Mouse (Mus musculus): ENCODE data around the gene Zfp472. TPM values are rescaled to one million over a fixed set of nuclear protein-coding genes. Genes with fewer than 3 reads are reported as not detected.

Zfp472 gene
- polyA plus RNA-seq, 1 experiment from 2014 or later: 10.5 TPM

- Histone ChIP-seq H3K9ac (peak within 1 kb of the TSS; percentile 59), H3K27me3 (no peaks in the 10 kb centered on the region), H3K36me3 (no peaks in the 10 kb centered on the region), H3K4me3 (replicated peaks) (peak within 1 kb of the TSS; percentile 67), H3K4me2 (replicated peaks) (peak within 1 kb of the TSS; percentile 88), H3K27ac (replicated peaks) (peak within 1 kb of the TSS; percentile 87), H3K4me1 (peaks cover 18% of the 10 kb centered on the region), H3K9me3 (replicated peaks) (no peaks in the 10 kb centered on the region)
- peak; percentile 92 for ATAC-seq (ENCODE audit: insufficient number of reproducible peaks, low FRiP score, low TSS enrichment, low read depth)
- WGBS: 18% methylated on average over 12 of the region's 12 CpGs
Observed at GRCm38 (mm10) chr17:32947215-32947914, 18.2 kb upstream of the Zfp472 start, which contains the start of gene Cyp4f13. Gene Cyp4f13 (minus strand): TSS chr17:32947402.

DNA sequence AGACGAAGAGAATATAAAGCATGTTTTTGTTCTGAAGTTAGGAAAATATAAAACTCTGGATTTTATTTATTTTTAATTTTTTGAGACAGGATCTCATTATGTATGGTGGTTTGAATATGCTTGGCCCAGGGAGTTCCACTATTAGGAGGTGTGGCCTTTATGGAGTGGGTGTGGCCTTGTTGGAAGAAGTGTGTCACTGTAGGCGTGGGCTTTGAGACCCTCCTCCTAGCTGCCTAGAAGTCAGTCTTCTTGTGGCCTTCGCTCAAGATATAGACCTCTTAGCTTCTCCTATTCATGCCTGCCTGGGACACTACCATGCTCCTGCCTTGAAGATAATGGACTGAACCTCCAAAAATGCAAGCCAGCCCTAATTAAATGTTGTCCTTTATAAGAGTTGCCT, 15.5 kb upstream of the Zfp472 start:
- H3K9ac ChIP-seq: no peak overlapping the region
- no peaks in the 10 kb centered on the region for H3K9me3 ChIP-seq (replicated peaks)
- no peak for ATAC-seq (ENCODE audit: insufficient number of reproducible peaks, low FRiP score, low TSS enrichment, low read depth)
- no peaks in the 10 kb centered on the region for H3K27me3 ChIP-seq
- no peak overlapping the region for H3K4me3 ChIP-seq (replicated peaks)
- no peak overlapping the region for H3K4me2 ChIP-seq (replicated peaks)
- WGBS: 81% methylated on average over 3 of the region's 3 CpGs
- peaks cover 18% of the 10 kb centered on the region for H3K4me1 ChIP-seq
- H3K27ac ChIP-seq (replicated peaks): no peak overlapping the region
- H3K36me3 ChIP-seq: no peaks in the 10 kb centered on the region

DNA sequence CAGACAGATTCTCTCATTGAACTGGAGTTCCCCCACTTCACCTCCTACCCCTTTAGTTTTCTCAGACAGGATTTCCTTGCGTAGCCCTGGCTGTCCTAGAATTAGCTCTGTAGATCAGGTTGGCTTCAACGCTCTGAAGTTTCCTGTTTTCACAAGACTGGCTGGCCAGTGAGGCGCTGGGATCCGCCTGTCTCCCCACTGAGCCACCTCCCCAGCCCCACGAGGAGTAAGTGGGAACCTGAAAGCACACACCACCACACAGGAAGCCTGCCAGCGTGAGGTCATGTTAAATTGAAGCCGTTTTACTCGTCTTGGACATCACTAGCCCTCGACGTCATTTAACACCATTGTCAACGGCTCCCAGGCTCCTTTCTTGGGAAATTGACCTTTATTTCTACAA, 14.6 kb upstream of the Zfp472 start:
- ATAC-seq (ENCODE audit: insufficient number of reproducible peaks, low FRiP score, low TSS enrichment, low read depth): no peak
- Histone ChIP-seq H3K9me3 (replicated peaks) (no peaks in the 10 kb centered on the region), H3K4me2 (replicated peaks) (no peak overlapping the region), H3K4me3 (replicated peaks) (no peak overlapping the region), H3K27me3 (no peaks in the 10 kb centered on the region), H3K36me3 (no peaks in the 10 kb centered on the region), H3K27ac (replicated peaks) (no peak overlapping the region), H3K4me1 (peaks cover 17% of the 10 kb centered on the region), H3K9ac (no peak overlapping the region)
- 78% methylated on average over 11 of the region's 11 CpGs for WGBS

GRCm38 (mm10) chr17:32951441-32951840, 14.2 kb upstream of the Zfp472 start:
- no peak for ATAC-seq (ENCODE audit: insufficient number of reproducible peaks, low FRiP score, low TSS enrichment, low read depth)
- H3K9me3 ChIP-seq (replicated peaks): no peaks in the 10 kb centered on the region
- no peaks in the 10 kb centered on the region for H3K27me3 ChIP-seq
- H3K4me1 ChIP-seq: peaks cover 12% of the 10 kb centered on the region
- no peaks in the 10 kb centered on the region for H3K36me3 ChIP-seq
- H3K9ac ChIP-seq: no peak overlapping the region
- H3K4me3 ChIP-seq (replicated peaks): no peak overlapping the region
- H3K4me2 ChIP-seq (replicated peaks): no peak overlapping the region
- H3K27ac ChIP-seq (replicated peaks): no peak overlapping the region
- 30% methylated on average over 16 of the region's 16 CpGs for WGBS

DNA sequence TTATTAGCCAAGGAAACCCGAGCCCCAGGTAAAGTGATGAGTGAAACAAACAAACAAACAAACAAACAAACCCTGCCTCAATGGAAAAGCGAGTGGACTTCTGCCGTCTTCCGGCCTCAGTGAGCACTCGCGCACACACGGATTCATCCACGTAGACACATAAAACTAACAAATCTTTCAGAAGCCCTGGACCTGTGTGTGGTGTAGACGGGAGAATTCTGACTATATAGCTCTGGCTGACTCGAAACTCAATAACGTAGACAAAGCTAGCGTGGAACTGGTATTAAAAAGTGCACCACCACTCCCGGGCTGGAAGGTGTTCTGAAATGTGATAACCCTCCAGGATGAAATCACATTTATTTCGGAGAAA, 376 bp upstream of the Zfp472 start:
- no peaks in the 10 kb centered on the region for H3K36me3 ChIP-seq
- H3K9ac ChIP-seq: peak overlapping the region; percentile 52
- H3K27me3 ChIP-seq: no peaks in the 10 kb centered on the region
- peak; percentile 32; the same call in 1 of the 2 replicates for ATAC-seq (ENCODE audit: insufficient number of reproducible peaks, low FRiP score, low TSS enrichment, low read depth)
- H3K9me3 ChIP-seq (replicated peaks): no peaks in the 10 kb centered on the region
- H3K4me1 ChIP-seq: peaks cover 12% of the 10 kb centered on the region
- under 1% methylated on average over 14 of the region's 14 CpGs for WGBS
- peak overlapping the region; percentile 86 for H3K4me3 ChIP-seq (replicated peaks)
- H3K27ac ChIP-seq (replicated peaks): peak overlapping the region; percentile 94
- peak overlapping the region; percentile 60 for H3K4me2 ChIP-seq (replicated peaks)

GRCm38 (mm10) chr17:32981361-32981760, 15.7 kb downstream of the Zfp472 start:
- no peak for ATAC-seq (ENCODE audit: insufficient number of reproducible peaks, low FRiP score, low TSS enrichment, low read depth)
- H3K4me1 ChIP-seq: no peaks in the 10 kb centered on the region

DNA sequence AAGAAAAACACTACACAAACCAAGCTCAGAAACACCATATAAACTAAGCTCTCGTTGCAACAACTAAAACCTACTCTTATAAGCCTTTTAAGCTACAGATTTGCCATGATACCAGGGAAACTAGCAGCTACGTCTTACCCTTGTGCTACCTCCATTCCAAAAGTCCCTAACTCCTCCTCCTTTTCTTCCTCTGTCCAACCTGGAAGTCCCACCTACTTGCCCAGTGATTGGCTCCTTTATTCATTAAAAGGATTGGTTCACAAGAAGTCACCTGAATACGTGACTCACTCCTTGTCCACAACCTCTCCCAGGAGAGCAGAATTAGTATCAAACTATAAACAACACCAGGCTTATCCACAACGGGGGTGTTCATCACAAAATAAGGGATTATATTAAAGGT, 20.7 kb downstream of the Zfp472 start:
- no peak overlapping the region for H3K9ac ChIP-seq
- H3K4me3 ChIP-seq (replicated peaks): no peak overlapping the region
- 79% methylated on average over 4 of the region's 4 CpGs for WGBS
- ATAC-seq (ENCODE audit: insufficient number of reproducible peaks, low FRiP score, low TSS enrichment, low read depth): no peak
- H3K27me3 ChIP-seq: no peaks in the 10 kb centered on the region
- H3K27ac ChIP-seq (replicated peaks): no peak overlapping the region
- H3K36me3 ChIP-seq: 0 out of 2 replicates have a peak, but pooled peaks cover 1% of the 10 kb centered on the region
- no peak overlapping the region for H3K4me2 ChIP-seq (replicated peaks)
- no peaks in the 10 kb centered on the region for H3K9me3 ChIP-seq (replicated peaks)
- no peaks in the 10 kb centered on the region for H3K4me1 ChIP-seq

More at GRCm38 (mm10) chr17:32981361-32981760, 15.7 kb downstream of the Zfp472 start:
- 75% methylated on average over 4 of the region's 4 CpGs for WGBS
- Histone ChIP-seq H3K4me2 (replicated peaks) (no peak overlapping the region), H3K36me3 (peaks cover 36% of the 10 kb centered on the region), H3K27ac (replicated peaks) (no peak overlapping the region), H3K9me3 (replicated peaks) (0 out of 2 replicates have a peak, but pooled peaks cover 3% of the 10 kb centered on the region), H3K9ac (no peak overlapping the region), H3K4me3 (replicated peaks) (no peak overlapping the region), H3K27me3 (no peaks in the 10 kb centered on the region)

- Histone ChIP-seq H3K36me3 (peaks cover 24% of the 10 kb centered on the region), H3K4me1 (peaks cover 16% of the 10 kb centered on the region), H3K27ac (replicated peaks) (peak overlapping the region; percentile 82; the same call in 1 of the 2 replicates), H3K4me2 (replicated peaks) (peak overlapping the region; percentile 63), H3K27me3 (no peaks in the 10 kb centered on the region), H3K9ac (peak overlapping the region; percentile 57; the same call in 1 of the 2 replicates), H3K9me3 (replicated peaks) (no peaks in the 10 kb centered on the region; the same call in 1 of the 2 replicates), H3K4me3 (replicated peaks) (peak overlapping the region; percentile 71)
- 59% methylated on average over 12 of the region's 12 CpGs for WGBS
- ATAC-seq (ENCODE audit: insufficient number of reproducible peaks, low FRiP score, low TSS enrichment, low read depth): no peak
Observed at GRCm38 (mm10) chr17:32991965-32992698, 26.5 kb downstream of the Zfp472 start.

GRCm38 (mm10) chr17:32992699-32993474, 27.3 kb downstream of the Zfp472 start, which contains the start of gene Zfp952:
Gene Zfp952 (plus strand): TSS chr17:32993129.
- peak; percentile 93 for ATAC-seq (ENCODE audit: insufficient number of reproducible peaks, low FRiP score, low TSS enrichment, low read depth)
- 2% methylated on average over 21 of the region's 21 CpGs for WGBS
- peak within 1 kb of the TSS; percentile 82 for H3K27ac ChIP-seq (replicated peaks)
- peak within 1 kb of the TSS; percentile 63 for H3K4me2 ChIP-seq (replicated peaks)
- H3K9ac ChIP-seq: peak within 1 kb of the TSS; percentile 57
- H3K9me3 ChIP-seq (replicated peaks): no peaks in the 10 kb centered on the region; the same call in 1 of the 2 replicates
- no peaks in the 10 kb centered on the region for H3K27me3 ChIP-seq
- H3K4me1 ChIP-seq: peaks cover 16% of the 10 kb centered on the region
- peak within 1 kb of the TSS; percentile 71 for H3K4me3 ChIP-seq (replicated peaks)
- H3K36me3 ChIP-seq: peaks cover 24% of the 10 kb centered on the region

DNA sequence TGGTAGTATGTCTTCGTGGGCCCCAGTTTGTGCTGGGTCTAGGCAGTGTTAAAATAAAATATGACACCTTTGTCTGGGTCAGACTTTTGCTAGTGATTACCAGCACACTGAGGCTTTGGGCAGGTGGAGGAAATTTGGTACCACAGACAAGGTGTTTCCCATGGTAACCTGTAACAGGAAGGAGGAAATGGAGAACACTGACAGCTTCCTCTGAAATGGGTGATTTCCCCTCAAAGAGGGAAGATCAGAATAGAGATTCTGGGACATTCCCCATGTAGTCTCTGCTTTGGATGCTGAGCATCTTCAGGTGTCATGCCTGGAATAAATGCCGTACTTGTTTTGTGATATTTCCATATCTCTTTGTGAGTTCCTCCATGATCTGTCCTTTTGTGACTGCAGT, 32.9 kb downstream of the Zfp472 start:
- Histone ChIP-seq H3K36me3 (peaks cover 71% of the 10 kb centered on the region), H3K4me2 (replicated peaks) (no peak overlapping the region), H3K27ac (replicated peaks) (no peak overlapping the region), H3K9me3 (replicated peaks) (peaks cover 25% of the 10 kb centered on the region), H3K9ac (no peak overlapping the region), H3K4me1 (peaks cover 9% of the 10 kb centered on the region), H3K4me3 (replicated peaks) (no peak overlapping the region), H3K27me3 (no peaks in the 10 kb centered on the region)
- WGBS: 90% methylated on average over 2 of the region's 2 CpGs
- ATAC-seq (ENCODE audit: insufficient number of reproducible peaks, low FRiP score, low TSS enrichment, low read depth): no peak

GRCm38 (mm10) chr17:33008337-33008736, 42.7 kb downstream of the Zfp472 start:
- WGBS: 54% methylated on average over 9 of the region's 9 CpGs
- no peaks in the 10 kb centered on the region for H3K27me3 ChIP-seq
- no peak overlapping the region for H3K4me2 ChIP-seq (replicated peaks)
- H3K4me3 ChIP-seq (replicated peaks): no peak overlapping the region
- peaks cover 25% of the 10 kb centered on the region for H3K36me3 ChIP-seq
- no peak overlapping the region for H3K27ac ChIP-seq (replicated peaks)
- no peaks in the 10 kb centered on the region for H3K4me1 ChIP-seq
- ATAC-seq (ENCODE audit: insufficient number of reproducible peaks, low FRiP score, low TSS enrichment, low read depth): no peak
- H3K9ac ChIP-seq: no peak overlapping the region
- H3K9me3 ChIP-seq (replicated peaks): peaks cover 19% of the 10 kb centered on the region
